Mouse (Mus musculus): ENCODE measurements at regions not wholly inside any gene's neighbourhood (a gene's known extent, or its start where the extent isn't known, plus 50 kb on each side); places are given as distances from the start of the nearest gene placed in this dataset.

GRCm38 (mm10) chr13:25560339-25560738, 290.0 kb upstream of the Nrsn1 start:
- DNase-seq (ENCODE audit: low spot score) = no peak

GRCm38 (mm10) chr13:25554962-25555361, 284.7 kb upstream of the Nrsn1 start:
- no peak for DNase-seq (ENCODE audit: low spot score)

GRCm38 (mm10) chr13:25548551-25548950, 278.2 kb upstream of the Nrsn1 start:
- no peak for DNase-seq (ENCODE audit: low spot score)

- no peak for DNase-seq (ENCODE audit: low spot score)
Measured at GRCm38 (mm10) chr13:25547150-25548145, 277.1 kb upstream of the Nrsn1 start.

GRCm38 (mm10) chr13:25524094-25524493, 253.8 kb upstream of the Nrsn1 start:
- DNase-seq (ENCODE audit: low spot score) = no peak

GRCm38 (mm10) chr13:25507355-25507754, 237.1 kb upstream of the Nrsn1 start:
- no peak for DNase-seq (ENCODE audit: low spot score)

- DNase-seq (ENCODE audit: low spot score) = peak; percentile 38
Measured at GRCm38 (mm10) chr13:25494492-25495034, 224.3 kb upstream of the Nrsn1 start.

GRCm38 (mm10) chr13:25490036-25490435, 219.7 kb upstream of the Nrsn1 start:
- no peak for DNase-seq (ENCODE audit: low spot score)

GRCm38 (mm10) chr13:25483309-25483708, 213.0 kb upstream of the Nrsn1 start:
- DNase-seq (ENCODE audit: low spot score) = no peak

- DNase-seq (ENCODE audit: low spot score) = no peak
Measured at GRCm38 (mm10) chr13:25451917-25452316, 181.6 kb upstream of the Nrsn1 start.

GRCm38 (mm10) chr13:25451357-25451861, 181.1 kb upstream of the Nrsn1 start:
- DNase-seq (ENCODE audit: low spot score) = peak; percentile 31

- no peak for DNase-seq (ENCODE audit: low spot score)
Measured at GRCm38 (mm10) chr13:25429701-25430418, 159.6 kb upstream of the Nrsn1 start.

- peak; percentile 17 for DNase-seq (ENCODE audit: low spot score)
Measured at GRCm38 (mm10) chr13:25403182-25403795, 133.0 kb upstream of the Nrsn1 start.

- no peak for DNase-seq (ENCODE audit: low spot score)
Measured at GRCm38 (mm10) chr13:25402691-25403090, 132.4 kb upstream of the Nrsn1 start.

- peak; percentile 19 for DNase-seq (ENCODE audit: low spot score)
Measured at GRCm38 (mm10) chr13:25401936-25402504, 131.7 kb upstream of the Nrsn1 start.

- DNase-seq (ENCODE audit: low spot score) = no peak
Measured at GRCm38 (mm10) chr13:25392770-25393290, 122.5 kb upstream of the Nrsn1 start.

- DNase-seq (ENCODE audit: low spot score) = no peak
Measured at GRCm38 (mm10) chr13:25362627-25362967, 92.3 kb upstream of the Nrsn1 start.

GRCm38 (mm10) chr13:25361850-25362626, 91.7 kb upstream of the Nrsn1 start:
- no peak for DNase-seq (ENCODE audit: low spot score)

- DNase-seq (ENCODE audit: low spot score) = no peak
Measured at GRCm38 (mm10) chr13:25347558-25347957, 77.3 kb upstream of the Nrsn1 start.

GRCm38 (mm10) chr13:25343309-25343708, 73.0 kb upstream of the Nrsn1 start:
- DNase-seq (ENCODE audit: low spot score) = no peak

GRCm38 (mm10) chr13:25341826-25342225, 71.5 kb upstream of the Nrsn1 start:
- DNase-seq (ENCODE audit: low spot score) = no peak

Measured in retina, embryonic 14.5 days (tissue).